Mouse (Mus musculus) adrenal gland, adult 18-20 months (tissue): Measurements from ENCODE around the gene Ptpn5. TPM values are rescaled to one million over a fixed set of nuclear protein-coding genes. Genes with fewer than 3 reads are reported as not detected.

Source experiments
- DNase-seq, 2 experiments: peaks; one replicate each; pipeline ENCODE4 v3.0.0; 2021 to 2022; ENCODE audit warnings: low spot score in 2 of 2
- total RNA-seq, 2 experiments: library from RNA; stranded (reverse); gene quantifications; 1 replicate in 1 of 2; 2 replicates in 1 of 2; pipeline ENCODE4 v1.2.3; 2021

Ptpn5 gene
- total RNA-seq, 2 experiments from 2014 or later, result 0.13 to 1.4 TPM

GRCm38 (mm10) chr7:47112036-47112435, 21.4 kb downstream of the Ptpn5 start:
- DNase-seq, result no peak

GRCm38 (mm10) chr7:47111121-47111520, 22.4 kb downstream of the Ptpn5 start:
- no peak for DNase-seq

- DNase-seq, result peak; percentile 40 to 59
Observed at GRCm38 (mm10) chr7:47110511-47110910, 23.0 kb downstream of the Ptpn5 start.

- DNase-seq, result peak in 1 of 2 experiments; percentile 29
Observed at GRCm38 (mm10) chr7:47108779-47109189, 24.7 kb downstream of the Ptpn5 start.

- no peak for DNase-seq
Observed at GRCm38 (mm10) chr7:47106949-47107348, 26.5 kb downstream of the Ptpn5 start.

GRCm38 (mm10) chr7:47103671-47104414, 29.6 kb downstream of the Ptpn5 start:
- DNase-seq, result no peak

GRCm38 (mm10) chr7:47102970-47103369, 30.5 kb downstream of the Ptpn5 start:
- no peak for DNase-seq

- DNase-seq, result no peak
Observed at GRCm38 (mm10) chr7:47100615-47101014, 32.9 kb downstream of the Ptpn5 start.

- DNase-seq, result no peak
Observed at GRCm38 (mm10) chr7:47099306-47099705, 34.2 kb downstream of the Ptpn5 start.

GRCm38 (mm10) chr7:47098044-47098443, 35.4 kb downstream of the Ptpn5 start:
- DNase-seq, result no peak

- DNase-seq, result no peak
Observed at GRCm38 (mm10) chr7:47094969-47095368, 38.5 kb downstream of the Ptpn5 start.

GRCm38 (mm10) chr7:47093935-47094334, 39.5 kb downstream of the Ptpn5 start:
- no peak for DNase-seq

- no peak for DNase-seq
Observed at GRCm38 (mm10) chr7:47085075-47085474, 48.4 kb downstream of the Ptpn5 start.

GRCm38 (mm10) chr7:47081277-47081676, 52.2 kb downstream of the Ptpn5 start:
- peak; percentile 73 to 76 for DNase-seq

- no peak for DNase-seq
Observed at GRCm38 (mm10) chr7:47080868-47081267, 52.6 kb downstream of the Ptpn5 start.

- DNase-seq, result peak in 1 of 2 experiments; percentile 51
Observed at GRCm38 (mm10) chr7:47077451-47077850, 56.0 kb downstream of the Ptpn5 start.

GRCm38 (mm10) chr7:47076729-47077128, 56.8 kb downstream of the Ptpn5 start:
- DNase-seq, result no peak

- DNase-seq, result no peak
Observed at GRCm38 (mm10) chr7:47076193-47076592, 57.3 kb downstream of the Ptpn5 start.

- DNase-seq, result peak in 1 of 2 experiments; percentile 41
Observed at GRCm38 (mm10) chr7:47073536-47074521, 59.7 kb downstream of the Ptpn5 start.

GRCm38 (mm10) chr7:47072551-47072950, 60.9 kb downstream of the Ptpn5 start:
- no peak for DNase-seq

GRCm38 (mm10) chr7:47067879-47068278, 65.6 kb downstream of the Ptpn5 start:
- no peak for DNase-seq

GRCm38 (mm10) chr7:47066942-47067341, 66.5 kb downstream of the Ptpn5 start:
- no peak for DNase-seq
